Mouse (Mus musculus): ENCODE results near the gene Slc37a1.

Slc37a1 gene

GRCm38 (mm10) chr17:31389432-31390050 lies 102.9 kb downstream of the Slc37a1 start:
- no peak for DNase-seq (ENCODE audit: extremely low read depth, insufficient read length, low spot score)

GRCm38 (mm10) chr17:31391462-31391861 lies 104.9 kb downstream of the Slc37a1 start:
- no peak for DNase-seq (ENCODE audit: extremely low read depth, insufficient read length, low spot score)

- no peak for DNase-seq (ENCODE audit: extremely low read depth, insufficient read length, low spot score)
Measured at GRCm38 (mm10) chr17:31392041-31392440, 105.4 kb downstream of the Slc37a1 start.

GRCm38 (mm10) chr17:31393811-31394210 lies 107.2 kb downstream of the Slc37a1 start:
- no peak for DNase-seq (ENCODE audit: extremely low read depth, insufficient read length, low spot score)

GRCm38 (mm10) chr17:31400294-31400693 lies 113.7 kb downstream of the Slc37a1 start:
- DNase-seq (ENCODE audit: extremely low read depth, insufficient read length, low spot score), result no peak
